Mouse (Mus musculus) lung, adult 2 months (tissue): Measurements from ENCODE around the gene Dna2. TPM values are rescaled to one million over a fixed set of nuclear protein-coding genes. Genes with fewer than 3 reads are reported as not detected.

ENCODE experiments used
- DNase-seq: peaks from one replicate; pipeline ENCODE4 v3.0.0; 2022
- H3K4me1 ChIP-seq: fragments of 200-500 bp; 2 replicates; pipeline ENCODE4 v1.6.1; 2011; ENCODE audit warnings: low read length; ENCODE audit not compliant: control insufficient read depth, insufficient read depth
- H3K4me3 ChIP-seq: fragments of 200-500 bp; replicated peaks from 2 replicates; pipeline ENCODE3; 2011; ENCODE audit warnings: low read depth, mild to moderate bottlenecking, control low read depth, low read length; ENCODE audit errors: extremely low read depth
- CTCF ChIP-seq: fragments of 200-500 bp; IDR thresholded peaks from 2 replicates; pipeline ENCODE4 v1.5.1; 2011; ENCODE audit warnings: mild to moderate bottlenecking, low read length, control low read depth; ENCODE audit not compliant: insufficient read depth
- POLR2A ChIP-seq: fragments of 200-500 bp; IDR thresholded peaks from 2 replicates; pipeline ENCODE4 v1.6.1; 2011; ENCODE audit warnings: low read depth, mild to moderate bottlenecking, control low read depth, low read length, borderline replicate concordance; ENCODE audit errors: extremely low read depth
- WGBS: fragments of 180-500 bp; shearing (Covaris S2); methylation state at CpG from one replicate; pipeline ENCODE4 v1.1.7; 2018; 5-methylcytosine and 5-hydroxymethylcytosine counted together
- polyA plus RNA-seq: library from polyadenylated mRNA; depleted of rRNA; stranded (reverse); fragments of >200 nt; gene quantifications from 2 replicates; pipeline ENCODE4 v1.2.3, GENCODE M21; 2012; rRNA removed

Gene Dna2
- polyA plus RNA-seq, 1 experiment = 7.1 TPM

GRCm38 (mm10) chr10:63008193-63008592 lies 61.4 kb downstream of the Dna2 start:
- 47% methylated on average over 3 of the region's 3 CpGs for WGBS
- DNase-seq = no peak

GRCm38 (mm10) chr10:63010268-63010667 lies 63.4 kb downstream of the Dna2 start:
- WGBS = 62% methylated on average over 4 of the region's 4 CpGs
- Histone ChIP-seq H3K4me1 (no peaks in the 10 kb centered on the region), H3K4me3 (no peak overlapping the region)
- TF ChIP-seq POLR2A (no peak), CTCF (no peak)
- no peak for DNase-seq

More at GRCm38 (mm10) chr10:63008193-63008592, 61.4 kb downstream of the Dna2 start:
- H3K4me1 ChIP-seq = no peaks in the 10 kb centered on the region
- TF ChIP-seq POLR2A (no peak), CTCF (no peak)
- no peak overlapping the region for H3K4me3 ChIP-seq

- no peaks in the 10 kb centered on the region for H3K4me1 ChIP-seq
- no peak for DNase-seq
- TF ChIP-seq CTCF (no peak), POLR2A (no peak)
- WGBS = 86% methylated on average over 6 of the region's 6 CpGs
- H3K4me3 ChIP-seq = no peak overlapping the region
These were observed 64.7 kb downstream of the Dna2 start for GRCm38 (mm10) chr10:63011556-63011955.

GRCm38 (mm10) chr10:63013476-63013875 lies 66.7 kb downstream of the Dna2 start:
- H3K4me3 ChIP-seq = no peak overlapping the region
- no peak for DNase-seq
- TF ChIP-seq POLR2A (no peak), CTCF (no peak)
- no peaks in the 10 kb centered on the region for H3K4me1 ChIP-seq
- WGBS = 68% methylated on average over 3 of the region's 3 CpGs

GRCm38 (mm10) chr10:63014168-63014567 lies 67.3 kb downstream of the Dna2 start:
- 74% methylated on average over 9 of the region's 9 CpGs for WGBS
- H3K4me3 ChIP-seq = no peak overlapping the region
- peak; percentile 11 for DNase-seq
- H3K4me1 ChIP-seq = no peaks in the 10 kb centered on the region
- no peak for TF ChIP-seq POLR2A
- TF ChIP-seq CTCF = no peak

GRCm38 (mm10) chr10:63019304-63019703 lies 72.5 kb downstream of the Dna2 start:
- TF ChIP-seq POLR2A = no peak
- no peak for TF ChIP-seq CTCF
- H3K4me1 ChIP-seq = peaks cover 4% of the 10 kb centered on the region
- WGBS = 77% methylated on average over 6 of the region's 6 CpGs
- no peak for DNase-seq
- no peak overlapping the region for H3K4me3 ChIP-seq

GRCm38 (mm10) chr10:63021702-63022101 lies 74.9 kb downstream of the Dna2 start:
- no peak for DNase-seq
- Histone ChIP-seq H3K4me1 (peaks cover 4% of the 10 kb centered on the region), H3K4me3 (no peak overlapping the region)
- TF ChIP-seq POLR2A = no peak
- TF ChIP-seq CTCF = no peak
- 21% methylated on average over 4 of the region's 4 CpGs for WGBS

GRCm38 (mm10) chr10:63022541-63023120 lies 75.8 kb downstream of the Dna2 start:
- no peak for DNase-seq
- peak overlapping the region; percentile 94 for H3K4me3 ChIP-seq
- under 1% methylated on average over 27 of the region's 27 CpGs for WGBS
- TF ChIP-seq CTCF = no peak
- no peak for TF ChIP-seq POLR2A
- peaks cover 4% of the 10 kb centered on the region for H3K4me1 ChIP-seq

- no peak for TF ChIP-seq POLR2A
- TF ChIP-seq CTCF = no peak
- DNase-seq = peak; percentile 75
- H3K4me3 ChIP-seq = peak overlapping the region; percentile 94
- peaks cover 4% of the 10 kb centered on the region for H3K4me1 ChIP-seq
- WGBS = under 1% methylated on average over 64 of the region's 68 CpGs
These were observed 76.4 kb downstream of the Dna2 start for GRCm38 (mm10) chr10:63023121-63023748.

Other genes with a start within 250 kb of the Dna2 start
- 0.99 and 1.0 TPM in 2 replicates for gene Stox1, start 220.9 kb upstream of the Dna2 start, polyA plus RNA-seq
- 30.9 and 41.9 TPM in 2 replicates for gene Ccar1, start 154.7 kb upstream of the Dna2 start, polyA plus RNA-seq
- gene Tet1, start 38.0 kb upstream of the Dna2 start, polyA plus RNA-seq = 2.4 and 3.2 TPM in 2 replicates
- gene Slc25a16, start 26.4 kb upstream of the Dna2 start, polyA plus RNA-seq = 43.7 and 60.6 TPM in 2 replicates
- gene Rufy2, start 33.2 kb downstream of the Dna2 start, polyA plus RNA-seq = 2.6 and 4.4 TPM in 2 replicates
- 14.3 and 27.5 TPM in 2 replicates for gene Hnrnph3, start 77.2 kb downstream of the Dna2 start, polyA plus RNA-seq
- gene Pbld2, start 77.3 kb downstream of the Dna2 start, polyA plus RNA-seq = 1.7 and 2.2 TPM in 2 replicates
- gene Pbld1, start 113.1 kb downstream of the Dna2 start, polyA plus RNA-seq = 0.71 and 2.2 TPM in 2 replicates
- not detected in 2 replicates for gene Atoh7, start 152.6 kb downstream of the Dna2 start, polyA plus RNA-seq